Mouse (Mus musculus) myocyte (in vitro differentiated cells): ENCODE data around the gene Map2k2.

Experiments
- MAX ChIP-seq: IDR thresholded peaks from one replicate; pipeline ENCODE4 v1.6.1; 2011; ENCODE audit warnings: low read depth, mild to moderate bottlenecking, control low read depth
- MYOD1 ChIP-seq, 3 experiments: IDR thresholded peaks; one replicate each; pipeline ENCODE4 v1.6.1; 2011; ENCODE audit warnings: control low read depth in 2 of 3, low read depth in 2 of 3, mild to moderate bottlenecking in 2 of 3, moderate library complexity in 1 of 3; ENCODE audit not compliant: insufficient read length in 2 of 3, control insufficient read depth in 1 of 3
- POLR2A ChIP-seq: IDR thresholded peaks from one replicate; pipeline ENCODE4 v1.6.1; 2011; ENCODE audit warnings: low read depth, mild to moderate bottlenecking, control low read depth, moderate library complexity; ENCODE audit not compliant: insufficient read length
- TCF3 ChIP-seq: IDR thresholded peaks from one replicate; pipeline ENCODE4 v1.6.1; 2011; ENCODE audit warnings: low read depth, control low read depth; ENCODE audit not compliant: insufficient read length

- TF ChIP-seq TCF3 (no peak), POLR2A (no peak), MYOD1 (IDR thresholded peaks at IDR 0.05; ENCODE audit: control insufficient read depth in 1 of 3, insufficient read length in 2 of 3, low read depth in 2 of 3) (no peak), MAX (no peak)
Measured at GRCm38 (mm10) chr10:81058896-81059295, 46.8 kb upstream of the Map2k2 start.
